Mouse (Mus musculus) CD4-positive, CD25-positive, alpha-beta regulatory T cell, adult 2 months (primary cell): Measurements from ENCODE around the gene Tmem274.

Experiments used
- DNase-seq: peaks from one replicate; pipeline ENCODE4 v3.0.0-alpha.2; 2012; ENCODE audit warnings: low read depth, low spot score

The Tmem274 gene

DNA sequence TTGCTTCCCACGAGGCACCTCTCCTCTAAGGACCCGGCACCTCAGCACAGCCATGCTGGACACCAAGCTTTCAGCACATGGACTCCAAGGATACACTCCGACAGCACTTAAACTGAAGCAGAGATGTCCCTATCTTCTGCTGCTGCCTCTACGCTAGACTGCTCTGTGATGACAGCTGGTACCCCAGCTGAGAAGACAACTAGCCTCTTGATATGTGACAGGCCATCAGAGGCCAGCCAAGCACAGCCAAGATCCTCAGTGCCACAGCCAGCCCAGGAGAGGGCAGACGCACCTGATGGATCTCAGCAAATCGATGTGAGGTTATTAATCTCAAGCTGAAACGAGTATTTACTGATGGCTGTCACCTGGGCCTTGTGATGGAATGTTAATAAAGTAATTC is 2.1 kb upstream of the Tmem274 start:
- DNase-seq: no peak

DNA sequence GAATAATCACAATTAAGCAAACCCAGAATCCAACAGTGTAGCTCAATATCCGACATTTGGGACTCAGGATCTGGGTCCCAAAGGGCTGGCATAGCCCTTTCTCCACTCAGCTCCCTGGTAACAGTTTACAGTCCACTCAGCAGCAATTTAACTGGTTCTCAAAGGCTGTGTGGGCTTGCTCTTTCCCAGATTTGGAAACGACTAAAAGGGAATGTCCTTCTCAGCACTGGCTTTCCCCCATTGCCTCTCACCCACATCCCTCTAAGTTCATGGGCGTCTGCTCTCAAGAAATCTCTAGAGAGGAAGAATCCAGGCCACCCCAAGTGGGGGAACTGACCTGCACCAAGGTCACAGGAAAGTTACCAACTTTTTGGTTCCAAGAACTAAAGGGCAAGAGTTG is 7.4 kb downstream of the Tmem274 start:
- no peak for DNase-seq

DNA sequence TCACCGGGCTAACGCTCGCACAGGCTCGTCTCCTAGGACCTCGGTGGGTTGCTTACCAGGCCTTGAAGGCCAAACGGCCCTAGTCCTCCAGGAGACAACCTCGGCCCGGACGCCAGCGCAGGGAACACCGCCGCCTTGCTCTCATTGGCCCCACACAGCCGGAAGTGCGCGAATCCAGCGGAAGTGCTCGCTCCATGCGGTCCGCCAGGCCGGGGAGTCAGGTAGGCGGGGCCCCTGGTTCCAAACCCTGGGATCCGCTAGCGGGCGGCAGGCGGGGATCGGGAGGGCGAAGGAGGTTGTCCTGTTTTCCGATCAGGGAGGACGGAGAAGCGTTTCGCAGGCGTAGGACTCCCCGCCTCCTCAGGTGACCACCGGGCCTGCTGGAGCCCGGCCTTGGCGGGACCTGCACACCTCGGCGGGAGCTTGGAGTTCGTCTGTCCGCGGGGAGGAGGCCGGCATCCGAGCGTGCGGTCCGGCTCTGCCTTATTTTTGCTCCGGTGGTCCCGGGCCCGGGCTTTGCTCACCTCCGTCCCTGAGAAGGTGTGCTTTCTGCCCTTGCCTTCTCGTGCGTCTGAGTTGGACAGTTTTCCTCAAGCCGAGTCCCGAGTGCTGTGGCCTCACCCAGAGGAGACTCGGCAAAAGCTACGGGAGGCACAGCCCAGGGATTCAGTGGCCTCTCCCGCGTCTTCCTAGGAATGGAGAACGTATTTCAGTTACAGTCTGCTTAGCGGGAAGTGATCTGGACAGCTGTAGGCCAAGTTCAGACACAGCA is 8.1 kb downstream of the Tmem274 start, which contains the start of the genes Nmnat1 and Lzic:
TSS of gene Nmnat1 (minus strand) at position 150 of the 772 bp plus-strand sequence.
TSS of gene Lzic (plus strand) at position 177 of the 772 bp plus-strand sequence.
- peak; percentile 94 for DNase-seq

DNA sequence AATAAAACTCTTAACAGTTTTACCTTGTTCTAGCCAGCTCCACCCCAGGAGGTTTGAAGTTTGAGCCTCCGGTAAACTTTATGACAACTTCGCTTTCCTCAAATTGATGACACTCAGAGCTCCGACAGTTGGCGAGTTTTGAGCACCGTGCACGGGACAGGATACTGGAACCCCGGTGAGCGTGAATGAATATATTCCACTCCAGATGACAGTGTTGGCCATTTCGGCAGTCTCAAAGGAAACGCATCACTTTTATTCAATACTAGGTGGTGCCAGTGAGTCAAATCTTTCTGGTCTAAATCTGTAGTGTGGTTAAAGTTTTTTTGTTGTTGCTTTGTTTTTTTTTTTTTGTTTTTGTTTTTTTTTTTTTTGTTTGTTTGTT is 8.6 kb downstream of the Tmem274 start:
- peak; percentile 69 for DNase-seq

DNA sequence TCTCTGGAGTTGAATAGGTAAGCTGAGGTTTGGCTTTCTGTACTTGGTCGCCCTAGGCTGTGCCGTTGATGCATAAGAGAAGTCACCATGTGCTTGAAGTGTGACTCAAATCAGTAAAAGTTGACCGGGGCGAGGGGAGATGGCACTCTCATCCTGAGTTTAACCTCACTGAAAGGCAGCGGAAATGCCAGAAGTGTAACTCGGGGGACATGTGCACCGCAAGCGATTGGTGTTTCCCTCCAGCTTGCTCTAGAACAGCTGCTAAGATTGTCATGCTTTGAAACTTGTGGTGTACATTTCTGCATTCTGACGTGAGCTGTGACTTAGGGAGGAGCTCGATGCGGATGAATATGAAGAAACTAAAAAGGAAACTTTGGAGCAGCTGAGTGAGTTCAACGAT is 10.6 kb downstream of the Tmem274 start:
- DNase-seq: no peak

DNA sequence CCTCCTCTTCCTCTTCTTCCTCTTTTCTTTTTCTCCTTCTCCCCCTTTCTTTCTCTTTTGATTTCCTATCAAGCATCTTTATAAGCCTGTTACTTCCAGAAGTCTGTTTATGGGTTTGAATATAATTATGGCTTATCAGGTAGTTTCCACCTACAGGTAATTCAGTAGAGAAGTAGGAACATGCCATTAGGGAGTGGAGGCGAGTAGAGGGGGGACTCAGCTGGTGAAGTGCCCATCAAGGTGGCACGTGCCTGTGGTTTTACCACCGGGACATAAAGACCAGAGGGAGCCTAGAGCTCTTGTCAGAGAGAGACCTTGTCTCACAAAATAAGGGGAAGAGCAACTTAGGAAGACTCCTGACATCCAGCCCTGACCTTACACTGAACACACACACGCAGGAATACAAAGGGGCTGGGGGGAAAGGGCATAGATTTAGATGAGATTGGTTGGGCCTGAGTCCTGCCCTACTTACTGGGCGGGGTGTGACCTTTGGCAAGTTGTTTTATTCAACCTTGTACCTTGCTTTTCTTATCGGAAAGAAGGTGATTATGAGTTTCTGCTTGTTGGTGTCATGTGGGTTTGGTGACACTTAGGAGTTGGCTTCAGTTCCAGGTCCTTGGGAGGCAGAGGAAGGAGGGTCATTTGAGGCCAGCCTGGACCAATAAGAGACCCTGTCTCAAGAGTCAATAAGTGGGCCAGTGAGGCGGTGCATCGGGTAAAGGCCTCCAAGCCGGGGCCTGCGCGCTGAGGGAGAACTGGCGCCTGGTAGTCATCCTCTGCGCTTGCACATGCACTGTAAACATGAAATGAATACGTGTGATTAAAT is 12.4 kb downstream of the Tmem274 start:
- no peak for DNase-seq

DNA sequence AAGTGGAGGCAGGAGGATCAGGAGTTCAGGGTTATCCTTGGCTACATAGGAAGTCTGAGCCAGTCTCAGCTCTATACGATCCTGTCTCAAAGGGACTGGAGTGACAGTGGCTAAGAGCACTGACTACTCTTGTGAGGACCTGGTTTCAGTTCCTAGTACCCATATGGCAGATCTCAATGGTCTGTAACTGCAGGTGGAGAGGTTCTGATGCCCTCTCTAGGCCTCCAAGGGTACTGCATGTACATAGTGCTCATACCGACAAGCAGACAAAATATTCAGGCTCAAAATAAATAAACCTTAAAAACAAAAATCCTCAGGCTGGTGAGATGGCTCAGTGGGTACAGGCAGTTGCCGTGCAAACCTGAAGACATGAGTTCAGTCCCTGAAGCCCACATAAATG is 14.0 kb downstream of the Tmem274 start:
- peak; percentile 28 for DNase-seq

DNA sequence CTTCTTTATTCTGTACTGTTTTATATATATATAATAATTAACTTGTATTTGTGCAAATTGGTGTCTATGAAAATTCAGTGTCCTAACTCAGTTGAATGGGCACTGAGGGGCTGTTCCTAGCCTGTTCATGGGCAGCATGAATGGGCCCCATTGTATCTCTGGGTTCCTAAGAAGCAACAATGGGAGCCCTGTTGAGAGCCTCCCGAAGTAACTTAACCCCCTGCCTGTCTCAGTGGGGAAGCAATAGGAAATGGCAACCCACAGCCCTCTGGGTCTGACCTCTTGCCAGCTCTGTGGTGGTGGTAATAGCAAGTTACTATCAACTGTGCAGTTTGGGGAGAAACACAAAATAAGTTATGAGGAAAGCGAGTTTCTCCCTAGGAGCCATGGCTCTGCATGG is 19.4 kb downstream of the Tmem274 start:
- DNase-seq: no peak

DNA sequence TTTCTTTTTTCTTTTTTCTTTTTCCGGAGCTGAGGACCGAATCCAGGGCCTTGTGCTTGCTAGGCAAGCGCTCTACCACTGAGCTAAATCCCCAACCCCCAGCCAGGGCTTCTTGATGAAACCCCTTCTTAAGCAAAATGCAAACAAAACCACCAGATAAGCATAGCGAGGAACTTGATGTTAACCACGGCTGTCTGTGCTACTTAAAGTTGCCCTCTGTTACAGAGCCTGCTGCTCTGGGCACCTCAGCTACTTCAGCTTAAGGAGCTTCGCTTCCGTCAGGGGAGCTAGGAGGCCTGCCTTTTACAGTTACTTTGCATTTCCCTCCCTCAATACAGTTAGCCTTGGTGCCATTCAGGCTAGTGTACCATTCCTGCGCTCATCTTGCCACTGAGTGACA is 21.7 kb downstream of the Tmem274 start:
- no peak for DNase-seq

DNA sequence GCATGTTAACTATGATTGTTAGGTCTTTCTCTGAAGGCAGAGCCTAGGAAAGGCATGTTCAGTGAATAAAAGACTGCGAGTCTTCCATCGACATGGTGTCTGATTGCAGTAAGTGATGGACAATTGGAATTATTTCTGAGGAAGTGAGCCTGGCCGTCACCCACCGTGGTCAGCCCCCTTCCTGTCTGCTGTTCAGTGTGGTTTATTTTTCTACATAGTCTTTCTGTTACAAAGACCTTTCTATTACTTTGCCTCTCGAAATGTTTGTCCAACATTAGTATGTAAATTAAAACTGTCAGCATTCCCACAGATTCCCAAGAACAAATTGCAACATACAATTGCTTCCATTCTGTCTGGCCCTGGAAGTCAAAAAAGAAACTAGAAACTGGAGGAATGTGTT is 22.6 kb downstream of the Tmem274 start:
- DNase-seq: no peak

DNA sequence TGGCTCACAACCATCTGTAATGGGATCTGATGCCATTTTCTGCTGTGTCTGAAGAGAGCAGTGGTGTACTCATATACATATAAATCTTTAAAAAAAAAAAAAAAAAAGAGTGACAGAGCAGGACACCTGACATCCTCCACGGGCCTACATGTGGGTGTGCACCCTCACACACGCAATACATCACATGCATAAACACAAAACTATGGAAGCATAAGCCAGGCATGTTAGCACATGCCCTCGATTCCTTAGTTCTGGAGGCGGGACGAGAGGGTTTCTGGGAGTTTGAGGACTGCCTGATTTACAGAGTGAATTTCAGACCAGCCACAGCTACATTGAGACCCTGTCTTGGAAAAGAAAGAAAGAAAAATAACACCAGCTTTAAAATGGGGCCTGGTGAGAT is 27.2 kb downstream of the Tmem274 start:
- no peak for DNase-seq

DNA sequence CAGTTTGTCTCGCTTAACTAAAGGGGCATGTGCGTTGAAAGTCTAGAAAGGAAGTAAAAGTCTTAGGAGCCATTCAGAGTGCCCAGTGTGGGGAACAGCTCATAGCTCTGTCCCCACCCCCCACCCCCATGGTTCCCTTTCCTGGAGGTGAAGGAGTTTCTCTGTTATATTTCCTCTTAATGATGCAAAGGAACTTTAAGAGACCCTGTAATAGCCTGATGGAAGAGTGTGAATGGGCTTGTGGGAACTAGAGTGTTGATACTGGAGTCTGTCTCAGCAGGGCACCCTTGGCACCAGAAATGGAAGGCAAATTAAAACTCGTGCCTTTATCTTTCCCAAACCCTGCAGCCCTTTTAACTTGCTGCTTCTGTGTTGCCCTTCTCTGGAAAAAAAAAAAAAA is 27.7 kb downstream of the Tmem274 start:
- no peak for DNase-seq

DNA sequence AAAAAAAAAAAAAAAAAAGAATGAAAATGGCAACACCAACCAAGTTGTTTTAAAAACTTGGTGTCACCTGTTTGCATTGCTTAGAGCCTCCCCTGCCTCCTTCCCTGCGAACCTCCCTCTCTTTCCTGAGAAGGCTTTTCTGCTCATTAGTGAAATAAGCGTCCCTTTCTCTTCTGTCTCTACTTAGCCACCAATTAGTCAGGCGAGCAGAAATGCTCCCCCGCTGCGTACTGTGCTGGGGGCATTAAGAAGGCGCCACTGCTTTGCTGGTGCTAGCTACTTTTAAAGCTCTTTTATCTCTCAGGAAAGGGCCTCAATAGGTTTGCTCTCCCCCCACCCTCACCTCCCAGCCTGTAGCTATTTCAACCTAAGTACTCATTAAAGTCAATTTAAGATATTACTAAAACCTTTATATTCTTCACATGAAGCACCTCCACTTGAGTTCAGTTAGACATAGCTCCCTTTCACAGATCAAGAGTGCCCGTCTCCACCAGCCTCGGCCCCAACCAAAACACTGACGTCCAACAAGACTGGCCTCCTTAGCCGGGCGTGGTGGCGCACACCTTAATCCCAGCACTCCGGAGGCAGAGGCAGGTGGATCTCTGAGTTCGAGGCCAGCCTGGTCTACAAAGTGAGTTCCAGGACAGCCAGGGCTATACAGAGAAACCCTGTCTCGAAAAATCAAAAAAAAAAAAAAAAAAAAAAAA is 28.2 kb downstream of the Tmem274 start:
- no peak for DNase-seq

DNA sequence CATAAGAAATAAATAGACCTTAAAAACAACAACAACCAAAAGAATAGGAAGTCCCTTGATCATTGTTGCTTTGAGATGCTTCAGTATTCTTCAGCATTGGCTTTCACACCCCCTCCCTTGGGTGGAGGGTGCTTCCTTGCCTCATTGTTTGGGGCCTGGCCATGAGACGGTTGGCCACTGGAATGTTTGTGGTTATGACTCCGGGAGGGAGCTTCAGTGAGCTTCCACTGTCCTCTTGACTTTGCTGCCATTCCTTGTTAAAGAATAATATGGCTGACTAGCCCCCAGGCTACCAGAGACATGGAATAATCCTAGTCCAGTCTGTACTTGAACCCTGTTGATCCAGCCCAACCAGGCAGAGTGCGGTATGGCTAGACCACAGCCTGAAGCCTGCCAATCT is 29.7 kb downstream of the Tmem274 start:
- DNase-seq: no peak

DNA sequence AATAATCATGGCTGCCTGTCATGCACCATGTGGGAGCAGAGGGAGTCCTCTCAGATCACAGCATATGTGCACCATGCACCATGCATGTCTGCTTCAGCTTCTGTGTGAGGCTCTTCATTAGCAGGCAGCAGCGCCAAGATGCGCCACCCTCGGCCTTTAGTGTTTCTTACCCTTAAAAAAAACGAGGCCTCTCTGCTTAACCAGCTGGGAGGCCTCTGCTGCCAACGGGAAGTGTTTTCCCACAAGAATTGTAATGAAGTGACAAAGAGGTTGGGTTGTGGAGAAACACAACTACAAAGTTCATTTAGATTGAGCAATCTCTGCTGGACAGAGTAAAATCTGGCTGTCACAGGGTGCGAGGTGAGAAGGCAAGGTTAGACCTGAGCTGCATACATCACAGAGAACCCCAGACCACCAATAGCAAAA is 34.1 kb downstream of the Tmem274 start:
- no peak for DNase-seq

DNA sequence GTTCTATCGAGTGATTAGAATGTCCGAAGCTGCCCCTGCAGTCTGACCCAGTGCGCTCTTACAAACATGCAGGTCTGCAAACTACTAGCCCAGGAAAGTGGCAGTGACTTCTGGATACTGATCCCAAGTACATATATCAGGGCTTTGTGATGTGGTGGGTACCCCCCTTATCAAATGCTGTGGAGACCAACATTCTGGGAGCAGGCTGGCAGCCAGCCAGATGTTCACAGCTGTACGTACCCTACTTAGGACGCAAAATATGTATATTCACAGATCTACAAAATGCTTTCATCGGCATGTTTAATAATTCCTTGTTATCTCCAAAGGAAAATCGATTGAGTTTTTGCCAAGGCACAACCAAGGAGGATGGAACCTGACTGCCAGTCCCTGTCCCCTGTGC is 34.9 kb downstream of the Tmem274 start:
- no peak for DNase-seq

DNA sequence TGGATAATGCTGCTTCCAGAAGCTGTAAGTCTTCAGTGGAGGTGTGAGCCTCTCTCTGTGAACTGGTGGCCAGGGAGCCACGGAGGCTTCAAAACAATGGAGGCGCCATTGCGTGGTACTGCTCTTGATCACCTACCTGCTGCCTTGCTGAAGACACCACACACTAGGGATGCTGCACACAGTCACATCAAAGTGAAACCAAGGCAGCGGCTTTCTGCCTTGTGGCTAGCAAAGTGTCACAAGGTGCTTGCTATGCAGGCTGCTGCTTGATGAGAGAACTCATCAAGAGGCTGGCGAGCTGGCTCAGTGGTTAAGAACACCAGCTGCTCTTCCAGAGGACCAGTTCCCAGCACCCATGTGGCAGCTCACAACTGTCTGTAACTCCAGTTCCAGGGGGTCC is 38.5 kb downstream of the Tmem274 start:
- DNase-seq: peak; percentile 46

DNA sequence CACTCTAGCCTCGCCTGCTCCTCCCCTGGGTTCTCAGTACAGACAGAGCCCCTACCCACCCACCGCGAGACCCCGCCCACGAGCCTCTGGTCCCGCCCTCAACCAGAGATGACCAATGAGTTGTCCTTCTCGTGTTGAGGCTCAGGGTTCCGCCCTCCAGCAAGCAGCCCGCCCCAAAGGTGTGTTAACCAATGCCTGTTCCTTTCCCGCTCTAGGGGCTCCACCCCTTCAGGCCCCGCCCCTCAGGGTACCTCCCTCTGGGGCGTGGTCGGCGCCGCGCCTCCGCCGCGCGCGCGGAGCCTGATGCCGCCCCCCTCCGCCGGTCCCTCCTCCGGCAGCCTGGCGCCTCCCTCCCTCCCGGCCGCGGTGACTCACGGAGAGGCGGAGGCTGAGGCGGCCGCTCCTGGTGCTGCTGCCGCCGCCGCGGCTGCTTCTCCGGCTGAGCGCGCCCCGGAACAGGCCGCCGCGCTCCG is 40.7 kb downstream of the Tmem274 start, which contains the start of gene Ctnnbip1:
TSS of gene Ctnnbip1 (plus strand) at position 369 of the 473 bp plus-strand sequence.
- peak; percentile 95 for DNase-seq

DNA sequence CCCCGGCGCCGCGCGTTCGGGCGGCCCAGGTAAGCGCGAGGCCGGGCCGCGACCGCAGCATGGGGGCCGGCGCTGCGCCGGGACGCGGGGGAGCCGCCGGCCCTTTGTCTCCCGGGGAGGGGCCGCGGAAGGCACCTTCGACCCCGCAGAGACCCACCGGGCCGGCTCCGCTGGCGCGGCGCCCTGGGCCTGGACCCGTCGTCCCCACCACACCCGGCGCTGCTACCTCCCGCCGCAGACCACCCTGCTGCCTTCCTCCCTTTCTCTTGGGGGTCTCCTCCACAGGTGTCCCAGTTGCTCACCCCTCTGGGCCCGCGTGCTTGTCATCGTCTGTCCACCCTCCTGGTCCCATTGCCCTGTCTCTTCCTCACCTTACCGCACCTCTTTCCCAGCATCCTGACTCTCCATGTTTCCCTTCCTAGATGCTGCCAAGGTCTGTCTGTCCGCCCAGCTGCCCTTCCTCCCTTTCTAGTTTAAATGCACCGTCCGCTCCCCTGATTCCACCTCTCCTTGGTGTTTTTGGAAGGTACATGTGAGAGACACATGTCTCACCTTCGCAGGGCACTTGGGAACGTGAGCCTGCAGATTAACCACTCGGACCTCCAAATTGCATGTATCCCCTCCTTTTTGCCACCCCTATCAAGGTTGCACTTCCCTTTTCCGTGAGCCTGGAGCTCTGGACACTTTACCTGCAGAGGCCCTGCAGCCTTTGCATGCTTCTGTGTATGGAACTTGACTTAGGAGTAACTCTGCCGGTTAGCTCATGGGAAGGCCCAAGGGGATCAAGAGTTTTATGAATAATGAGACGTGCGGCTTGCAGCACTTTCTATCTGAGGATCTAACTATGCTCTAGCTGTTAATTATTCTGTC is 41.4 kb downstream of the Tmem274 start:
- peak; percentile 8 for DNase-seq

DNA sequence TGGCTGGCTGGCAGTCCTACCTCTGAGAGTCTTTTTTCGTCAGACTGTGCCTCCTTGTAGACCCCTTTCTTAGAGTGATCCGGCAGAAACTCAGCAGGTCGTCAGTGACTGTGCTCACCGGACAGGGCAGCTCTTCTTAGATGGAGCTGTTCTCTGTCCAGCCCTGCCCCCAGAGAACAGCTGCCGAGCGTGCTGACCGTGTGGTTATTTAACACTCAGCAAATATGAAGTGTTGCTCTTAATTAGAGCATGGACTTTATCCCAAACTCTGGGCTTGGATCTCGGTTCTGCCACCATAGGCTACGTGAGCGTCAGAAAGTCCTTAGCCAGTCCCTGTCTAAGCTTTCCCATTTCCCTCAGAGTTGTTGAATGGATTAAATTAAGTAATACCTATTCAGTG is 44.1 kb downstream of the Tmem274 start:
- DNase-seq: no peak

DNA sequence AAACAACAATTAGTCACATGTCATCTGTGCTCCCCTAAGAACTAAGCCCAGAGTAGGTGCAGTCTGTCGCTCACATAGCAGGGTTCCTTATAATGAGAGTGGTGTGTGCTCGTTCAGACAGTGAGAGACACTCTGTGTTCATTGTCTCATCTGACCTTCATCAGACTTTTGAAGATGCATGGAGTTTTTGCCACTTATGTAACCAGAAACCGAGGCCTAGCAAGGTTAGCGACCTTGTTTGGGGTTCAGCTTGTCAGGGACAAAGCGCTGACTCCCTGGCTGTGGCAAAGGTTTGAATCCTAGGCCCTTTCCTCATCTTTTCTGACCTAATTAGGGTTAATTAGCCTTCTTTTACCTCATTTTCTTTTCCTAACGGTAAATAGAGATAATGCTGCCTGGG is 46.8 kb downstream of the Tmem274 start:
- no peak for DNase-seq
